Mouse (Mus musculus) monocyte, adult 2 months (primary cell): Measurements from ENCODE around the gene Tvp23b.

ENCODE experiments used
- DNase-seq, 2 experiments: peaks; one replicate each; pipeline ENCODE4 v3.0.0; 2022; ENCODE audit warnings: low spot score in 2 of 2, low read depth in 1 of 2

Gene Tvp23b

GRCm38 (mm10) chr11:62879220-62880048, at the start of gene Tvp23b:
Gene Tvp23b (plus strand): TSS chr11:62879455.
- DNase-seq: peak; percentile 83 to 96

- no peak for DNase-seq
Observed at GRCm38 (mm10) chr11:62830387-62830786, 48.9 kb upstream of the Tvp23b start.

GRCm38 (mm10) chr11:62831906-62832305, 47.3 kb upstream of the Tvp23b start:
- no peak for DNase-seq

GRCm38 (mm10) chr11:62844562-62844961, 34.7 kb upstream of the Tvp23b start:
- no peak for DNase-seq

- DNase-seq: no peak
Observed at GRCm38 (mm10) chr11:62845730-62846129, 33.5 kb upstream of the Tvp23b start.

GRCm38 (mm10) chr11:62846961-62847654, 32.1 kb upstream of the Tvp23b start, which contains the start of gene Fbxw10:
Gene Fbxw10 (plus strand): TSS chr11:62847069.
- DNase-seq: peak in 1 of 2 experiments; percentile 13

GRCm38 (mm10) chr11:62847655-62848191, 31.5 kb upstream of the Tvp23b start:
- no peak for DNase-seq

- DNase-seq: no peak
Observed at GRCm38 (mm10) chr11:62848301-62848700, 31.0 kb upstream of the Tvp23b start.

- DNase-seq: no peak
Observed at GRCm38 (mm10) chr11:62851199-62851598, 28.1 kb upstream of the Tvp23b start.

- no peak for DNase-seq
Observed at GRCm38 (mm10) chr11:62853334-62853733, 25.9 kb upstream of the Tvp23b start.

GRCm38 (mm10) chr11:62865562-62865961, 13.7 kb upstream of the Tvp23b start:
- DNase-seq: no peak

GRCm38 (mm10) chr11:62866685-62867084, 12.6 kb upstream of the Tvp23b start:
- DNase-seq: no peak

GRCm38 (mm10) chr11:62869201-62869600, 10.1 kb upstream of the Tvp23b start:
- no peak for DNase-seq

- no peak for DNase-seq
Observed at GRCm38 (mm10) chr11:62869715-62870371, 9.4 kb upstream of the Tvp23b start.

- no peak for DNase-seq
Observed at GRCm38 (mm10) chr11:62873479-62873878, 5.8 kb upstream of the Tvp23b start.

- no peak for DNase-seq
Observed at GRCm38 (mm10) chr11:62875696-62876095, 3.6 kb upstream of the Tvp23b start.

- no peak for DNase-seq
Observed at GRCm38 (mm10) chr11:62876445-62876844, 2.8 kb upstream of the Tvp23b start.

- DNase-seq: no peak
Observed at GRCm38 (mm10) chr11:62877391-62877790, 1.9 kb upstream of the Tvp23b start.

GRCm38 (mm10) chr11:62878728-62879127, 527 bp upstream of the Tvp23b start:
- no peak for DNase-seq

- DNase-seq: no peak
Observed at GRCm38 (mm10) chr11:62883407-62883806, 4.2 kb downstream of the Tvp23b start.

GRCm38 (mm10) chr11:62885323-62885722, 6.1 kb downstream of the Tvp23b start:
- DNase-seq: no peak
